Mouse (Mus musculus): ENCODE results near the gene Ppp1r9b. TPM values are rescaled to one million over a fixed set of nuclear protein-coding genes. Genes with fewer than 3 reads are reported as not detected.

Ppp1r9b gene
- total and polyA plus RNA-seq, 3 experiments = 61.6 to 148 (median 101) TPM

DNA sequence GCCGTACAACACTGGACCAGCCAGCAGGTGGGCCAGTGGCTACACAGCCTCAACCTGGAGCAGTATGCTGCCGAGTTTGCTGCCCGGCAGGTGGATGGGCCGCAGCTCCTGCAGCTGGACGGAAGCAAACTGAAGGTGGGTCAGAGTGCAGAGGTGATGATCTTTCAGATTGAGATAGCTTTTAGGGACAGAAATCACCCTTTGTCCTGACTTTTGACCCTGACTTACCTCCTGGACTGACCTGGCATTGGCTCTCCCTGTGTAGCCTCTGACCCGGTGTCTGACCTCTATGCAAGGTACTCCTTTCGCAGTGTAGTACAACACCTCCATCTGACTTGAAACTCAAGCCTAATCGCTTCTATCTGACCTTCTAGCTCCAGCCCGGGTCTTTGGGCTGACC lies 32.6 kb downstream of the Ppp1r9b start:
- DNase-seq = no peak

DNA sequence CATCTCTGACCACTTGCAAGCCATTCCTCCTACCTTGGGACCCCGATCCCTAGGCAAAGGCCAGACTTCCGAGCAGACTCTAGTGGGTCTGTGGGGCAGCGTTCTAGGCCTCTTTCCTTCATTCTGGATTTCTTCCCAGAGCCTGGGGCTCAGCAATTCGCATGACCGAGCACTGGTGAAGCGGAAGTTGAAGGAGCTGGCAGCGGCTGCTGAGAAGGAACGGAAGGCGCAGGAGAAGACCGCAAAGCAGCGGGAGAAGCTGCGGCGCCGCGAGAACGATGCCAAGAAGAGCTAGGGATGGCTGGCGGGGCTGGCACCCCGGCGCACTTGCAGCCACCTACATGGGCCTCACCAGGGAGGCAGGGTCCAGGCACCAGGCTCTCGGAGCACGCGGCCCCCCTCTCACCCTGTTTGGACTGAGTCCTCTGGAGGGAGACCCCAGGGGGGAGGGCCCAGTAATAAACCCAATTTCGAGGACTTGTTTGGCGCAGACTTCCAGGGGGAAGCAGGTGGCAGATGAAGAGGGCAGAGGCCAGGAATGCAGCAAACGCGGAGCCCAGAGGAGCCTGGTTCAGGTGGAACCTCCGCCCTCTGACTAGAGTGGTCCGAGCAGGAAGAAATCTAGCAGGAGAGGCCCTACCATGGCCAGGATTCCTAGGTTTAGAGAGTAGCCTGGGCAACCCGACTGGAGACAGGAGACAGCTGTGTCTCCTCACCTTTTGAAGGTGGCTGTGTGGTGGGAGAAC lies 33.8 kb downstream of the Ppp1r9b start:
- DNase-seq = no peak

DNA sequence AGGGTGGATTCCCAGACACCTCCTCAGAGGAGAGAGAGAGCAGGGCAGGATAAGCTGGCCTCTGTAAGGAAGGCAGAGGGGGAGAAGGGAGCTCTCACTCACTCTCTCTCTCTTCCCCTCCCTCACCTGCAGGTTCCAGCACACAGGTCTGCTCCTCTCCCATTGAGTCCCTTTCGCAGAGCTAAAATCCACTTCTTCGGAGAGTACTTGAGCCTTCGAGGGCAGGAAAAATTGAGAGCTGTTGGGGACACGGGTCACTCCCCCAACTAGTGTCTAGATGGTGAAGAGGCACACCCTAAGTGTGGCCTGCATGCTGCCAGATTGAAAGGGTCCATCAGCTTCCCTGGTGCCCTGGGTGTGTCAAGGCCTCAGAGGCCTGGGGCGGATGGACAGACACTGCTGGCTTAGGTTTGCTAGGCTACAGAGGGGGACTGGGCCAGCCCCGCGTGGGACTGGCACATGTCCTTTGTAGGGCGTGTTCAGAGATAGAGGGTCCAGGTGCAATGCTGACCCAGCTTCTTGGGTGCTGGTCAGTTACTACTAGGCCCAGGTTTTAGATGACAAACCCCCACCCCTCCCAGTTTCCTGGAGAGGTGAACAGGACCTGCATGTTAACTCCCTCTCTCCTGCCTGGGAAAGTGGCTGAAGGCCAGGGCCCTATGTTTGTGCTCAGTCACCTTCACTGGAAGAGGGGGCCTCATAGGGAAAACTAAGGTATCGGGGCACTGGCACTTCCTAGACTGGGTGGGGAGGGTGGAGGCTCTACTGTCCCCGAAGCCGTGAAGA lies 34.6 kb downstream of the Ppp1r9b start:
- no peak for DNase-seq

DNA sequence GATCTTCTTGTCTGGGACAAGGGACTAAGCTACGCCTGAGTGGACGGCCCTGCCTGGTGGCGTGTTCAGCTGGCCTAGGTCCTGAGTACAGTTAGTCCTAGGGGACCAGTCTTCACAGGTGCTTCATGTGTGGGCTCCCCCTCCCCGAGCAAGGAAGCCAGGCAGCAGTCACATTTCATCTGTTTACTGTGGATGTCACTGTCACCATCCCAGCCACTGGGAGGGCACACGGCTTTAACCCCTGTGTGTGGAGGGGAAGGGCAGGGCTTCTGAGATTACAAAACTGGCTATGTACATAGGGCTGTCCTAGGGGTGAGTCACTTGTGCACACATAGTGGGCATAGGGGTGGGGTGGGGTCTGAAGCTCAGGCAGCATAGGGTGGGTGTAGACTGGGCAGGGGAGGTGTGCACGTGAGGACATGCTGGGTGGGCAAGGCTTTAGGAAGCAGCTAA lies 35.3 kb downstream of the Ppp1r9b start:
- DNase-seq = no peak

DNA sequence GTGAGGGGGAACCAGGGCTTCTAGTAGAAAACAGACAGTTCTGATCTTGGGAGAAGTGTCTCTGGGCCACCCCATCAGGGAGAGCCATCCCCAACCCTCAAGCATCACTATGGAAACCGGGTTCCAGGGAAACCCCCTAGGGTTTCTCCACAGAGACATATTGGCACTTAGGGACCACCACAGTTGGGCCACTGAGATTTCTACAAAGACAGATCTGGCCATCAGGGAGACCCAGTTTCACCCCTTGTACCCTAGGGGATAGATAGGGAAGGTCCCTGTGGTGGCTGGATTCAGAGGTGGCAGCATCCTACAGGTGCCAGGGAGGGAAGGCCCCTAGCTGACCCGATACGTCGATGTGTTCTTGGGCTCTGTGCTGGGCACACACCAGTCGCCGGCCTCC lies 36.0 kb downstream of the Ppp1r9b start:
- no peak for DNase-seq

DNA sequence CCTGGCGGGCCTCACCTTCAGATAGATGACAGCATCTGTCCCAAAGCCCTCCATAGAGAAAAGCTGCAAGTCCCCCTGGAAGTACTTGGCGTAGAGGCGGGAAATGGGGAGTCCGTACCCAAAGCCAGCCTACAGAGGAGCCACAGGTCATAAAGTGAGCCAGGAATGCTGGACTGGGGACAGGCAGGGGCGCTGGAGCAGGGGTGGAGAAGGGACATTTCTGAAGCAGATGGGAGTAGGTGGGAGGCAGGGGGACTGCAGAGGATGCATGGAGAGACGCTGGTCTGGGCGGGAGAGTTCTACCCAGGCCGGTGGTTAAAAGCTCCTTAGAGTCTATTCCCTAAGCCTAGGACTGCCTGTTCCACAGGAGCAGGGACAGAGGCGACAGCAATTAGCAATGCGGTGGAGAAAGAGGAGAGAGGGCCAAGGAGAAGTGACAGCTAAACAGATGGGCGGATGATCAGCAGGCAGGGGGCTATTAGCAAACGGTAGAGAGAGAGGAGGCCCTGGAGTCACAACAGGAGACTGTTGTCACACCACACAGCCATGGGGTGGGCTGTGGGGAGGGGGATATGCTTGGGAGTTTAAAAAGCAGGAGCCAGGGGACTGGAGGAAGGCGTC lies 37.1 kb downstream of the Ppp1r9b start:
- DNase-seq = no peak

DNA sequence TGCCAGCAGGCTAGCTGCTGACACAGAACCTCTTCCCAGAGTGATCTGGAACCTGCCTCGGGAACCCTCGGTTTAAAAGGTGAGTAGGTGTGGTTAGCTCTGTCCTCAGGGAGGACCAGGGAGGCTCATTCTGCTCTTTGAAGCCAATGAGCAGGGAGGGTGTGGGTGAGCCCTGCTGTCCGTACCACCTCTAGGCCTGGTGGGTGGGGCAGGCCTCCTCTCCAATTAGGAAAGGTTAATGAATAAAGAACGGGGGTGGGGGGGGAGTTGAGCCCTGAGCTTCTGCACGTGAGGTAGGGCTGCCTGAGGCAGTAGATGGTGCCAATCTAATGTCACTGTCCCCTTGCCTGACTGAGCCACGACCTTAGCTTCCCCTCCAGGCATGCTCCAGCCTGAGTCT lies 42.1 kb downstream of the Ppp1r9b start:
- DNase-seq = no peak

DNA sequence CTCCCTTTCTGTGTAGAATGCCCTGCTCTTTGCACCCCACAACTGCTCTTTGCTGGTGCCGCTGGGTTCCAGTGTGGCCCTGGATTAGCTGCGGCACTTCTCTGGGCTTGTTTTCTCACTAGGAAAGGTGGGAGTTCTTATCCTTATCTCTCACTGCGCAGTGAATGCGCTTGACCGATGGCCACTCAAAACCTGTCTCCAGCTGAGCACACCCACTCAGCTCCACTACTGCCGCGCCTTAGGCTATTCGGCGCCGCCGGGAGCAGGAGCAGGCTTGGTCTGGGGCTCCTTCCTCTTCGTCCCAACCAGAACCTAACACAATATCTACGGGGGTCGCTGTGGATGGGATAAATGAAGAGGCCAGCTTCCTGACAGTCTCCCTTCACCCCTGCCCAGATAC lies 42.8 kb downstream of the Ppp1r9b start:
- DNase-seq = no peak

DNA sequence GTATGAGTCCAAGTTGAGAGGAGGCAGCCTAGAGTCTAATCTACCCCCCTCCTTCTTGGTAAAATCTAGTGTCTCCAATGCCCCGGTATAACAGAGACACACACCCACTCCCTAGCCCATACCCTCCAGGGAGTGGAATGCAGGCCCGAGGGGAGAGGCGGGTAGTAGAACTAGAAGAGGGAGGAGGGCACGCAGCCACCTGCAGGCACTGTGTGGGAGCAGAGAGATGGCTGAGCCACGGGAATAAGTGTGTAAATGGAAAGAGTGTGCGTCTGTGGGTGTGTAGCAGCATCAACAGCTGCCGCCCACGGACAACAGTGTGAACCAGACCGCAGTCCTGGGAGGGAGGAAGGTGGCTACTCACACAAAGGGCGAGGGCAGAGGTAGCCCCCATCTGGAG lies 44.1 kb downstream of the Ppp1r9b start:
- DNase-seq = no peak

DNA sequence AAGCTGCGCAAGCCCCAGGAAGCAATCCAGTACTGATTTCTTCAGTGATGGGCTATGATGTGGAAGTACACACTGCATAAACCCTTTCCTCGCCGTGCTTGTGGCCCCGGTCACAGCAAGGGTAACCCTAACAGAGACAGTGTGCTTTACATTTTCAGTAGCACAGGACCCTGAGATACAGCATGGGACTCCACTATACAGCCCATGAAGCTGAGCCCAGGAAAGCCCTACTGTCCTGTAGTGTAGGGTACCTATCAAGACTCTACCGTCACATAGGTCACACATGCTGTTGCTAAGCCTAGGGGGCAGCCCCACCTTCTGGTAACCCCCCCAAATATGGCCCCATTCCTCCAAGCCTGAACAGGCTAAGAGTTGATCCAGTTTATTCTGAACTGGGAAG lies 45.7 kb downstream of the Ppp1r9b start:
- DNase-seq = no peak

DNA sequence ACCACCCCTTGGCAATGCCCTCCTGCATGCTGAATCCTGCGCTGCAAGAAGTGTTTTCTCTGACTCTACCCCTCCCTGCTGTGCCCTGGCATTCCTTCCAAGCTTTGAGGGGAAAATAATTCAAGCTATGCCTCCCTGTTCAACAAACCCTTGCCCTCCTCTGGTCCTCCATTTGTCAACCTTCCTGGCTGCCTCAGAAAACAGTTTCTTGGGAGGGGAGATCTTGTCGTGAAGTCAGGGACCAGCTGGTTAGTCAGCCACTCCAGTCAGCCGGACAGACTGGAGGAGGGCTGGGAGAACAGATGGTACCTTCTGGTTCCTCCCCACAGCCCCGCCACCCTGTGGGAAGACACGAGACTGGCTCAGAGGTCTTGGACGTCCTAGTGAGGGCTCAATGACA lies 46.5 kb downstream of the Ppp1r9b start:
- no peak for DNase-seq

DNA sequence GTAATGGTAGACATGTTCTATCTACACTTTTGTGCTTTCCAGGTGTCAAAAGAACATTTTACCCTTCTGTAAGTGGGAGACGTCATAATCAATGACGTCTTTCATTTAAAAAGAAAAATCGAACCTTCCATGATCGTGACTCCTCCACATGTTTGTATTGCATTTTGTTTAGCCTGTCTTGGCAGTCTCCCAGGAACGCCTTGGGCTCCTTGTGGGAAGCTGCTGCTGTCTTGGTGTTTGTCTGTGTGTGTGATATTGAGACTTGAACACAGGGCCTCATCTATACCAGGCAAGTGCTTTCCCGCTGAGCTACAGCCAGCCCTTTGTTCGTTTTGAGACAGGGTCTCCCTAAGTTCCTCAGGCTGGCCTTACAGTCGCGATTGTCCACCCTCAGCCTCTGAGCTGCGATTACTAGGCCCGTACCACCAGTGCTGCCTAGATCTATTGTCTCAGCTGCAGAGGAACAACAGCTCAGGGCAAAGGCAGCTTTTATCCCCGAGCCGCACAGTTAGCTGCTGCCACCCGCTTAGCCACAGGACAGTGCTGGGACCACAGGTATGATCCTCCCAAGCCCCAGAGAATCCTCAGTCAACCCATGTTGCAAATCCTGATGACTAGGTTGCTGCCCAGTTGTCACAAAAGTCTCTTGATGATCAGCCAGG lies 47.5 kb downstream of the Ppp1r9b start:
- DNase-seq = no peak

DNA sequence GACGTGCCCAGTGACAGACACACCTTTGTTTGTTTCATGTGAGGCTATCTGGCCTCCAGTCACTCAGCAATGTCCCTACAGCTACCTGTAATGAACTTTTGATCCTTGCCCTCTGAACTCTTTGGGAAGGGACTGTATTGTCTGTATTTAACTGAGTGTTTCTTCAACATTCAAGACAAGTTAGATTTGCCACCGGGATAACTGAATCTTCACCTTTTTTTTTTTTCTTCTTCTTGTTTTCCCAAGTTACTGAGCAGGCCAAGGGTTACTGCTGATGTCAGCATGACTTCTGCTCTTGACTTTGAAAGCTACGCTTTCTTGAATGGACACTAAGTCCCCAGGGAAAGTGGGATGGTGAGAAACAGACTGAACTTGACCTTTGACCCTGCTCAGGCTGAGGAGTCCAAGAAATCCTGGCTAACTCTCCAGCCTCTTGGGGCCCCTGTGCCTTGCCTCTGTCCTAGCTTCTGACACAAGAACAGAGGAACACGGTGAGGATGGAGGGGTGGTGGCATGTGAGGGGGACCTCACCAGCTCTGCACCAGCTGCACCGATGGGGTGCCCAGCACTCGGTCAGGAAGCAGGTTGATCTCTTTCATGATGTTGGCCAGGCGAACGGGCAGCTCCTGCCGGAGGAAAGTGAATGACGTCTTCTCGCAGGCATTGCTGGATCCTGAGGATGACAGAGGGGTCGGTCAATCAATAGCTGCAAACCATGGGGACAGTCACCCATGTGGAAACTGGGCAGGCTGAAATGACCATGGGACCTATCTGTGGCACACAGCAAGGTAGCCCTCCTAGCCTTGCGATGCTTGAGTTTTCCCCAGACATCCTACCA lies 48.2 kb downstream of the Ppp1r9b start:
- peak; percentile 34 for DNase-seq

DNA sequence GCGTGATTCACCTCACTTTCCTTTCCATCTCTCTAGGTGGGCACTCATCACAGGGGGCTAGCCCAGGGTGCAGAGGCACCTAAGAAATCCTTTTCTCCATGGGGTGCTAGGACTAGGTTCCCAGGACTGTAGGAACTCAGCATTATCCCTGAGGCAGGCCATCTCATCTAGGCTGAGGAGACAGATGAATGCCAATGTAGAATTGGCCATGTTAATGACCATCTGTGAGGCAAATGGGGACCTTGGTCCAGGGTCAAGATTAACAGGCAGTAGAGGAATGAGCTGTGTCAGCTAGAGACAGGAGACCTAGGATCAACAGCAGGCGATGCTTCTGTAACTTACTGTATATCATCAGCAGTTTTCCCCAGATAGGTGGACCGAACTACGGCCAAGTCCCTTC lies 48.9 kb downstream of the Ppp1r9b start:
- DNase-seq = no peak

DNA sequence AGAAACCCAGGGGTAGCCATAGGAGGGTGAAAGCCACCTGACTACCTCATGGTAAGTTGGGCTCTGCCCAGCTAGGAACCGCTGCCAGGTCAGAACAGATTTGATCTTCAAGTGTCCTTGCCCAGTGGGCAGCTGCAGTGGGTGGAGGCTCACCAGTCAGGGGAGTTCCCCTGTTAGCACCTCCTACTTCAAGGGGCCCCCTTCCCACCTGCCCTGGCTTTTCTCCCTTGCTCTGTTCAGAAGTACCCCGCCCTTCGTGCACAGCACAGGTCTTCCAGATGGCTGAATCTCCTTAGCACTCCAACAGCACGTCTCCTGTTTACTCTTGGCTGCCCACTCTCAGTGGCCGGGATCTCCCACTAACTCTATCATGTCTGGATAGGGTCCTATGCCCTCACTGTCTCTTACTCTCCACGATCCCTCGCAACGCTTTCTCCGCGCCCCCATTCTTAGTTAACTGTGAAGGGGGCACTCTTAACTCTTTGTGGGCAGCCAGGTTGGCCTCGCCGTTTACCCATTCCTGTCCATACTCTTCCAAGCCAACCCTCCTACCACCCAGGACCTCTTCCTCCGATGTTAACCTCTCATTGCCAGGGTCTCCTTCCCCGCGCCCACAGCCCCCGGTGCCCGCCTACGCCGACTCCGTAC lies 49.8 kb downstream of the Ppp1r9b start:
- DNase-seq = peak; percentile 82

DNA sequence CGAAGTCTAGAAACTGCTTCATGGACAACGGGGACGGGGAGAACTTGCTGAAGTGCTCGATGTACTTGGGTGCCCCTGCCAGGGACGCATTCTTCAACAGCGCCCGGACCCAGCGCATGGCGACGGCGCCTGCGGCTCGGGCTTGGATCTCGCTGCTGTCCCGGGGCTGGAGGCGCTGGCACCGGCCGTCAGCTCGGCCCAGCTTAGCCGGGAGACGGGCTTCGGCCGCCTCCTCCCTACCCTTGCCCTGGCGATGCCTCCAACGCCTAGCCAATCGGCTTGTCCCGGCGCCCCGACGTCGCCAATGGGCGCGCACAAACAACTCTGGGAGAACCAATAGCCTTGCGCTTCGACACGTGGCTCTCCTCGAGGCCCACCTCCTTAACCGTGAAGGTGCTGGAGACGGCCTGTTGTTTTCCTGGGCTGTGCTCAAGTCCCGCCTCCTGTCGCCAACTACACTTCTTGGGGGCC lies 50.3 kb downstream of the Ppp1r9b start, which contains the start of gene Pdk2:
Gene Pdk2 (minus strand): TSS at position 216 of the 471 bp plus-strand sequence.
- peak; percentile 98 for DNase-seq

DNA sequence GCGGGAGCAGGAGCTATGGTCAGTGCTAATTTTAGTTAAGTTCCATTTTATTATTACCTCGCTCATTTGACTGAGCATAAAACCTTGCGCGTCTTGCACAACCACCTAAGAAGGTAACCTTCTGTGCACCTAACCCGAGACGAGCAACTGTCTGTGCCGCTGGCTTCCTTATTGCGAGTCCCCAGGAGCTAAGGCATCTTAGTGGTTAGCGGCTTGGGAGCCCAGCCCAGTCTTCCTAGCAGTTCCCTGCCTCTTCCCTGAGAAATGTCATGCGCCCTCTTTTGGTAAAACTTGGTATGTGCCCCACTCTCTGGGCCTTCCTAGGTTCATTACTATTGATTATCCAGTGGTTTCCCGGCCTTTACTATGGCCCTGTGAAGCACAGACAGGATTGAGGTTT lies 51.3 kb downstream of the Ppp1r9b start:
- DNase-seq = peak; percentile 89

DNA sequence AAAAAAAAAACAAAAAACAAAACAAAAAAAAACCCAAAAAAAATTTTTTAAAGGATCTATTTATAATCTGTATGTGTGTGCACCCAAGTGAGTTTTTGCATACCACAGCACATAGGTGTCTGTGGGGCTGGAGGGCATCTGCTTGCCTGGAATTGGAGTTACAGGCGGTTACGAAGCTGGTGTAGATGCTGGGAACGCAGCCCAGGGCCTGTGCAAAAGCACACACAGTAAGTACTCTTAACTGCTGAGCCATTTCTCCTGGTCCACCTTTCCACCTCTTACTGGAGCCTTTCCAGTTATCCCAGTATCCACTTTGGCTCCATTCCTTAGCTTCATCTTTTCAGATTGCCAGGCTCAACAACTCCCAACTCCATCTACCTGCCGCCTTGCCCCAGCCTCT lies 52.2 kb downstream of the Ppp1r9b start:
- no peak for DNase-seq

DNA sequence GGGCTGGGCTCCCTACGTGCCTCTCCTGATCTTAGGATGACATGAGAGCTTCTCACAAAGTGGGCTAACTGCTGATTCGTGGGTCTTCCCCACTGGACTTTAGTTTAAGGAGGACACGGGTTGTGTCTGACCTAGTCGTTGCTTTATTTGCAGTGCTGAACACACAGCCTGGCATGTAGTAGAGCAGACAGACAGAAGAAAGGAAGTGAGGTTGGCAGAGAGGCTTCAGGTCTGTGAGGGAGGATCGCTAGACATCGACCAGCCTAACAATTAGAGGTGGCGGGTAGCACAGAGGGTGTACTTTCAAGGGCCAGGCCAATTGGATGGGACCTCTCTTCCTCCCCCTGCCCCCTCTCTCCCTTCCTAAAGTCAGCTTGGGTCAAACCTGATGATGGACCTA lies 52.8 kb downstream of the Ppp1r9b start:
- no peak for DNase-seq

DNA sequence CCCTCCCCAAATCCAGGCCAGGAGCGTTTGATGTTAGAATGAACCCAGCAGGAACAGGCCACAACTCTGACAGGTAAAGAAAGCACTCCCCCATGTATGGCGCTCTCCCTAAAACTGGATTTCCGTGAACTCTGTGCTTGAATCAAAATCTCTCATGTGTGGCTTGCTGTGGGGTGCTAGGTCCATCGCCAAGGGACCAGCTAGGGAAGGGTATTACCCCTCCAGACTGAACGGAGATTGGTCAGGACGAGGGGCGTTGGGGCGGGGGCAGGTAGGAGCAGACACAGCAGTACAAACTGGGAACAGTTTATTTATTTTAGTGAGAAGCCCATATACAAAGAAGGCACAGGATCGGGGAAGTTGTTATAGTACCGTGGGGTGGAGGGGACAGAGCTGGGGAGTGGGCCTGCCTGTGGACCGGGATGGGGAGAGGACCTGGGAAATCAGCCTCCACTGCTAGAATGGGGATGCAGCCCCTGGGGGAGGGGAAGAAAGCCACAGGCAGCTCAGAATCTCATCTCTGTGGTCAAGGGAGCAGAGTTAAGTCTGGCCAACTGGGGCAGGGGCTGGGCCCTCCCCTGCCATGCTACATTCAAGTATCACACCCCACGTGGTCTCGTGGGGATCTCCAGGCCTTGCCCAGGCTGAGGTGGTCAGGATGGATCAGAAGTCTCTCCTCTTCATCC lies 53.5 kb downstream of the Ppp1r9b start:
- DNase-seq = no peak

All from adrenal gland, adult 2 months (tissue).